Mouse (Mus musculus) kidney, embryonic 16.5 days (tissue): ENCODE results near the gene Olfr457. TPM values are rescaled to one million over a fixed set of nuclear protein-coding genes. Genes with fewer than 3 reads are reported as not detected.

ENCODE experiments used
- polyA plus RNA-seq: library from polyadenylated mRNA; unstranded; fragments of >200 nt; fragmentation: Nextera tagmentation; extraction: Ambion mirVana; gene quantifications from 2 replicates; pipeline ENCODE4 v1.2.1, GENCODE M21; 2015

Olfr457 gene
- polyA plus RNA-seq, 1 experiment from 2014 or later, result not detected

Other genes starting within 250 kb of the Olfr457 start
- gene Gstk1, start 230.4 kb downstream of the Olfr457 start, polyA plus RNA-seq, result 36.7 and 37.8 TPM in 2 replicates
- 4.6 and 4.9 TPM in 2 replicates for gene Tmem139, start 214.4 kb downstream of the Olfr457 start, polyA plus RNA-seq
- 70.6 and 71.2 TPM in 2 replicates for gene Casp2, start 211.3 kb downstream of the Olfr457 start, polyA plus RNA-seq
- gene Clcn1, start 189.7 kb downstream of the Olfr457 start, polyA plus RNA-seq, result 0.17 and 0.29 TPM in 2 replicates
- gene Fam131b, start 151.7 kb downstream of the Olfr457 start, polyA plus RNA-seq, result 0.11 and 0.13 TPM in 2 replicates
- gene Zyx, start 126.7 kb downstream of the Olfr457 start, polyA plus RNA-seq, result 115 and 130 TPM in 2 replicates
- gene Epha1, start 103.1 kb downstream of the Olfr457 start, polyA plus RNA-seq, result 8.2 and 8.6 TPM in 2 replicates
- not detected in 2 replicates for gene Tas2r143, start 76.1 kb downstream of the Olfr457 start, polyA plus RNA-seq
- gene Tas2r135, start 70.9 kb downstream of the Olfr457 start, polyA plus RNA-seq, result not detected in 2 replicates
- gene Tas2r126, start 41.8 kb downstream of the Olfr457 start, polyA plus RNA-seq, result not detected in 2 replicates
- gene Olfr458, start 11.1 kb downstream of the Olfr457 start, polyA plus RNA-seq, result not detected in 2 replicates
- gene Olfr456, start 10.9 kb upstream of the Olfr457 start, polyA plus RNA-seq, result not detected in 2 replicates
- gene Olfr455, start 71.3 kb upstream of the Olfr457 start, polyA plus RNA-seq, result not detected in 2 replicates
- gene Tcaf3, start 121.4 kb upstream of the Olfr457 start, polyA plus RNA-seq, result not detected in 2 replicates
- gene Tcaf2, start 168.9 kb upstream of the Olfr457 start, polyA plus RNA-seq, result 6.1 and 7.0 TPM in 2 replicates
- 86.4 and 95.8 TPM in 2 replicates for gene Tcaf1, start 233.8 kb upstream of the Olfr457 start, polyA plus RNA-seq